Mouse (Mus musculus): ENCODE measurements at regions not wholly inside any gene's neighbourhood (a gene's known extent, or its start where the extent isn't known, plus 50 kb on each side); places are given as distances from the start of the nearest gene placed in this dataset.

DNA sequence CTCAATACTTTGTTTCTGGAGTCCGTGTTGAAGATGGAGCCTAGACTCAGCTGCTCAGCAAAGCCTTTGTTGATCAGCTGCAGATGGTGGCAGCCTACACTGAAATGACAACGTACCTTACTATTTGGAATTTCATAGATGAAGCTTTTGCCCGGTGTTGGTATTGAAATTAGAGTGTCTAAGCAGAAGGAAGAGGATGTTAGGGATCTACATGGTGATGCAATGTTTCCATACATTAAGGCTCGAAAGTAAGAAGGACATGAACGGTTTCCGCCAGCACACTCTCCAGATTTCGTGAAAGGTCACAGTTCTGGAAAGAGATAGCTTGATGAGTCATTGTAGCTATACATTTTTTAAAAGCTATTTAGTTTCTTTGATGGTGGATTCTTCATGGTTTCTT is 412.9 kb upstream of the Actbl2 start:
- no peak overlapping the region for H3K4me3 ChIP-seq (ENCODE audit: control insufficient read depth in 1 of 2, insufficient read depth in 1 of 2, low read depth in 2 of 2, low read length in 2 of 2)
- H3K4me1 ChIP-seq (ENCODE audit: control insufficient read depth in 1 of 2, insufficient read depth in 2 of 2, low read length in 2 of 2): no peaks in the 10 kb centered on the region
- no peaks in the 10 kb centered on the region for H3K36me3 ChIP-seq (ENCODE audit: control insufficient read depth in 1 of 2, insufficient read depth in 2 of 2, low read length in 2 of 2)
- no peak overlapping the region for H3K9ac ChIP-seq (ENCODE audit: control insufficient read depth, low read depth, low read length, poor library complexity, severe bottlenecking)
- no peaks in the 10 kb centered on the region for H3K9me3 ChIP-seq (replicated peaks; ENCODE audit: insufficient read depth, low read length)
- H3K27ac ChIP-seq (ENCODE audit: control insufficient read depth, low read depth, low read length): no peak overlapping the region
- H3K27me3 ChIP-seq (ENCODE audit: control insufficient read depth in 1 of 2, insufficient read depth in 2 of 2, low read length in 2 of 2): no peaks in the 10 kb centered on the region
- no peak for TF ChIP-seq MAFK (IDR thresholded peaks at IDR 0.05; ENCODE audit: borderline replicate concordance, low read depth, low read length)
- no peak for TF ChIP-seq ZMIZ1 (IDR thresholded peaks at IDR 0.05; ENCODE audit: low read depth, low read length)
- TF ChIP-seq MAZ (IDR thresholded peaks at IDR 0.05; ENCODE audit: low read depth, low read length): no peak
- TF ChIP-seq KAT2A (conservative IDR thresholded peaks at IDR 0.05; ENCODE audit: low read depth, low read length): no peak
- no peak for TF ChIP-seq ELF1 (IDR thresholded peaks at IDR 0.05; ENCODE audit: low read depth, low read length)
- TF ChIP-seq TCF12 (IDR thresholded peaks at IDR 0.05; ENCODE audit: low read depth, low read length): no peak
- no peak for TF ChIP-seq USF2 (IDR thresholded peaks at IDR 0.05; ENCODE audit: borderline replicate concordance in 1 of 2, insufficient read depth in 1 of 2, low read depth in 1 of 2, low read length in 2 of 2)
- TF ChIP-seq POLR2AphosphoS2 (IDR thresholded peaks at IDR 0.05; ENCODE audit: low read length): no peak
- H3K79me2 ChIP-seq (ENCODE audit: control insufficient read depth, insufficient read depth, low read length, poor library complexity): no peaks in the 10 kb centered on the region
- no peak for DNase-seq (ENCODE audit: low read depth, low spot score)

GRCm38 (mm10) chr13:110845695-110846094 is 409.1 kb upstream of the Actbl2 start:
- no peak overlapping the region for H3K9ac ChIP-seq (ENCODE audit: control insufficient read depth, low read depth, low read length, poor library complexity, severe bottlenecking)
- no peak for TF ChIP-seq E2F4 (IDR thresholded peaks at IDR 0.05; ENCODE audit: borderline replicate concordance, low read depth, low read length)
- TF ChIP-seq MYC (IDR thresholded peaks at IDR 0.05; ENCODE audit: low read depth, low read length): no peak
- no peak for TF ChIP-seq ZMIZ1 (IDR thresholded peaks at IDR 0.05; ENCODE audit: low read depth, low read length)
- TF ChIP-seq MAZ (IDR thresholded peaks at IDR 0.05; ENCODE audit: low read depth, low read length): no peak
- no peak for TF ChIP-seq ZNF384 (IDR thresholded peaks at IDR 0.05; ENCODE audit: low read depth, low read length)
- no peak for TF ChIP-seq TAL1 (IDR thresholded peaks at IDR 0.05; ENCODE audit: low read length)
- TF ChIP-seq NRF1 (IDR thresholded peaks at IDR 0.05; ENCODE audit: insufficient read depth, low read depth, low read length, poor library complexity, severe bottlenecking): no peak
- TF ChIP-seq EP300 (IDR thresholded peaks at IDR 0.05; ENCODE audit: low read depth in 1 of 2, low read length in 2 of 2): no peak
- TF ChIP-seq RCOR1 (IDR thresholded peaks at IDR 0.05; ENCODE audit: low read depth, low read length): no peak
- TF ChIP-seq ELF1 (IDR thresholded peaks at IDR 0.05; ENCODE audit: low read depth, low read length): no peak
- no peak for TF ChIP-seq ETS1 (IDR thresholded peaks at IDR 0.05; ENCODE audit: low read depth, low read length)
- TF ChIP-seq NELFE (IDR thresholded peaks at IDR 0.05; ENCODE audit: low read depth, low read length): no peak
- TF ChIP-seq MAFK (IDR thresholded peaks at IDR 0.05; ENCODE audit: borderline replicate concordance, low read depth, low read length): no peak
- no peak for TF ChIP-seq CTCF (IDR thresholded peaks at IDR 0.05 in 2 of 3, conservative IDR thresholded peaks at IDR 0.05 in 1 of 3; ENCODE audit: control insufficient read depth in 1 of 3, insufficient read depth in 1 of 3, low read depth in 2 of 3, low read length in 3 of 3, poor library complexity in 1 of 3, severe bottlenecking in 1 of 3)
- TF ChIP-seq BHLHE40 (IDR thresholded peaks at IDR 0.05; ENCODE audit: borderline replicate concordance, low read depth, low read length): no peak
- no peak for TF ChIP-seq KAT2A (conservative IDR thresholded peaks at IDR 0.05; ENCODE audit: low read depth, low read length)
- TF ChIP-seq GABPA (IDR thresholded peaks at IDR 0.05; ENCODE audit: low read depth, low read length): no peak
- no peak for TF ChIP-seq POLR2AphosphoS2 (IDR thresholded peaks at IDR 0.05; ENCODE audit: low read length)
- no peaks in the 10 kb centered on the region for H3K4me1 ChIP-seq (ENCODE audit: control insufficient read depth in 1 of 2, insufficient read depth in 2 of 2, low read length in 2 of 2)
- no peak for DNase-seq (ENCODE audit: low read depth, low spot score)
- no peaks in the 10 kb centered on the region for H3K36me3 ChIP-seq (ENCODE audit: control insufficient read depth in 1 of 2, insufficient read depth in 2 of 2, low read length in 2 of 2)
- H3K27me3 ChIP-seq (ENCODE audit: control insufficient read depth in 1 of 2, insufficient read depth in 2 of 2, low read length in 2 of 2): no peaks in the 10 kb centered on the region
- no peak overlapping the region for H3K4me3 ChIP-seq (ENCODE audit: control insufficient read depth in 1 of 2, insufficient read depth in 1 of 2, low read depth in 2 of 2, low read length in 2 of 2)
- H3K9me3 ChIP-seq (replicated peaks; ENCODE audit: insufficient read depth, low read length): no peaks in the 10 kb centered on the region
- H3K27ac ChIP-seq (ENCODE audit: control insufficient read depth, low read depth, low read length): no peak overlapping the region
- no peaks in the 10 kb centered on the region for H3K79me2 ChIP-seq (ENCODE audit: control insufficient read depth, insufficient read depth, low read length, poor library complexity)
